Mouse (Mus musculus) testis, adult 2 months (tissue): ENCODE results near the gene Gypa. TPM values are rescaled to one million over a fixed set of nuclear protein-coding genes. Genes with fewer than 3 reads are reported as not detected.

Experiments used
- H3K27ac ChIP-seq: fragments of 200-500 bp; 2 replicates; pipeline ENCODE4 v1.5.1; 2012; ENCODE audit warnings: low read depth, low read length; ENCODE audit not compliant: control insufficient read depth, insufficient read depth
- H3K27me3 ChIP-seq: fragments of 200-500 bp; 2 replicates; pipeline ENCODE4 v1.6.1; 2012; ENCODE audit warnings: mild to moderate bottlenecking, low read length, moderate library complexity; ENCODE audit not compliant: control insufficient read depth, insufficient read depth
- H3K36me3 ChIP-seq: fragments of 200-500 bp; 2 replicates; pipeline ENCODE4 v1.6.1; 2012; ENCODE audit warnings: mild to moderate bottlenecking, low read length; ENCODE audit not compliant: control insufficient read depth, insufficient read depth
- H3K4me1 ChIP-seq: fragments of 200-500 bp; 2 replicates; pipeline ENCODE4 v1.6.1; 2012; ENCODE audit warnings: low read length; ENCODE audit not compliant: control insufficient read depth, insufficient read depth
- H3K4me3 ChIP-seq: fragments of 200-500 bp; 2 replicates; pipeline ENCODE4 v1.5.1; 2012; ENCODE audit warnings: low read depth, mild to moderate bottlenecking, low read length, moderate library complexity, mixed read lengths; ENCODE audit not compliant: control insufficient read depth
- CTCF ChIP-seq: fragments of 200-500 bp; IDR thresholded peaks from 2 replicates; pipeline ENCODE4 v1.5.1; 2012; ENCODE audit warnings: low read depth, mild to moderate bottlenecking, inconsistent platforms, low read length, moderate library complexity; ENCODE audit not compliant: control insufficient read depth, insufficient read depth, insufficient replicate concordance
- POLR2A ChIP-seq: fragments of 200-500 bp; IDR thresholded peaks from 2 replicates; pipeline ENCODE4 v1.6.1; 2012; ENCODE audit warnings: low read depth, mild to moderate bottlenecking, inconsistent platforms, low read length, moderate library complexity; ENCODE audit not compliant: control insufficient read depth
- polyA plus RNA-seq: library from polyadenylated mRNA; depleted of rRNA; stranded (reverse); fragments of >200 nt; gene quantifications from 2 replicates; pipeline ENCODE4 v1.2.3, GENCODE M21; 2012

Gypa gene
- polyA plus RNA-seq, 1 experiment: not detected

DNA sequence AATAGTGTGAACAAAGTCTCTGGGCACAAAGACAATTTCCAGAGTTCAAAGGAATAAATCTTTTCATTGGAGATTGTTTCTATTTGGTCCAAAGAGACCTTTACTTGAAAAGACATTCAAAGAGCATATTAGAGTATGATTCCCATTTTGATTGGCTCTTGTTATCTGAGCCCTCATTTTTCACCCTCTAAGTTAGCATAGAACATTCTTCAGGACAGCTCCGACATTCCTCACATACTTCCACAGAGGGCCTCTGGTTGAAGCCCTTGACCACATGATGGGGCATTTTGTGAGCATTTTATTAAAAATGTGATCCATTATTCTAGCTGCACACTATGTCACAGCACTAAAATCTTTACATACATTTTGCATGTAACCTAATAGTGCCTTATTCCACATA is 14.5 kb upstream of the Gypa start:
- TF ChIP-seq POLR2A: no peak
- no peak for TF ChIP-seq CTCF
- H3K27me3 ChIP-seq: no peaks in the 10 kb centered on the region
- H3K4me1 ChIP-seq: no peaks in the 10 kb centered on the region
- no peak overlapping the region for H3K27ac ChIP-seq
- H3K4me3 ChIP-seq: no peak overlapping the region
- no peaks in the 10 kb centered on the region for H3K36me3 ChIP-seq

DNA sequence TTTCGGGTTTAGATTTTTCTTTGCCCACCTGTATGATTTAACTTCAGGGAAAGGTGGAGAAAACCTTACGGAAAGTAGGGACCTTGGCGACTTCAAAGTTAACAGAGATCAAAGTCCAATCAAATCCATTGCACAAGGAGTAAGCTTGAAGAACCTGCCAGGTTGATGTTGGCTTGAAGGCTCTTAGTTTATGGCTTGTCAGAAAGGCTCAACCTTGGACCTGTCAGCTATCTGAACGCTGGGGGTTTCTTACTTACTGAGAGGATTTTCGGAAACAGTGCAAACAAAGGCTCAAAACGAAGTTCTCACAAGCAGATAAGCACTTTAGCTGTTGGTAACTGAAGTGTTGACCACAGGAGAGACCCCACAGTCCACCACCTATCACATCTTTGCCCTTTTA is 11.4 kb upstream of the Gypa start:
- TF ChIP-seq CTCF (no peak), POLR2A (no peak)
- Histone ChIP-seq H3K4me3 (no peak overlapping the region), H3K36me3 (no peaks in the 10 kb centered on the region)

DNA sequence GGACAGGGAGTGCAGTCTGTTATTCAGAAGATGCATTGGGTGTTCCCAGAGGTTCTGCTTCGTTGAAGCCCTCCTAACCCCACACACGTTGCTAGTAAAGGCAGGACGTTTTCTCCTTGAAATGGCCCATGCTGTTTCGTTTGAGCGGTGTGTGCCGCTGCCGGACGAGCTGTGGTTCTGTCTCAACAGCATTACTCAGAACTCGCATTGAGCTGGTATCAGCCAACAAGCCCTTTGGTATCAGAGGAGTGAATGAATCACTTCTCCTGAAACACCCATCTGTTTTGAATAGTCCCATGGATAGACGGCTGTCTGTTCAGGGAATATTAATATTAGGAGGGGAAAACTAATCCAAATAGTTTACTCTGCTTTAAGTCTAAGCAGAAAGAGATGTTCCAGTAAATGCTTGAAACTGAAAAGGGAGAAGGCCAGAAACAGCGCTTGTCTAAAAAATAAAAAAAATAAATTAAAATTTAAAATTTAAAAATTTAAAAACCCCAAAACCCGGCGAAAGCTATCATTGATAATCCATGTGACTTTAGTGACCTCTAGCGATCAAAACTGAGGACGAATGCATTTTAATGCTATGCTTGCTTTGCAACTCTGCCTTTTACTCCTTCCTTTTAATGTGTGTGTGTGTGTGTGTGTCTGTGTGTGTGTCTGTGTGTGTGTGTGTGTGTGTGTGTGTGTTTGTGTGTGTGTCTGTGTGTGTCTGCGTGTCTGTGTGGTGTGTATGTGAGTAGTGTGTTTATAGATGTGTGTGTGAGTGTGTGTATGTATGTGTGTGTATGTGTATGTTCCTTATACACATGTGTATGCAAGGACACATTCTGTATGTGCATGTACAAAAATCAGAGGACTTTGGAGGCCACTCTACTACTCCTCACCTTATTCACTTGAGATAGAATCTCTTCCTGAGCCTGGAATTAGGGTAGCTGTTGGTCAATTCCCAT is 10.5 kb upstream of the Gypa start:
- Histone ChIP-seq H3K36me3 (no peaks in the 10 kb centered on the region), H3K27ac (no peak overlapping the region), H3K4me1 (no peaks in the 10 kb centered on the region), H3K27me3 (no peaks in the 10 kb centered on the region), H3K4me3 (no peak overlapping the region)
- TF ChIP-seq POLR2A: no peak
- no peak for TF ChIP-seq CTCF

More for the DNA sequence above, 11.4 kb upstream of the Gypa start:
- Histone ChIP-seq H3K27me3 (no peaks in the 10 kb centered on the region), H3K27ac (no peak overlapping the region), H3K4me1 (no peaks in the 10 kb centered on the region)

DNA sequence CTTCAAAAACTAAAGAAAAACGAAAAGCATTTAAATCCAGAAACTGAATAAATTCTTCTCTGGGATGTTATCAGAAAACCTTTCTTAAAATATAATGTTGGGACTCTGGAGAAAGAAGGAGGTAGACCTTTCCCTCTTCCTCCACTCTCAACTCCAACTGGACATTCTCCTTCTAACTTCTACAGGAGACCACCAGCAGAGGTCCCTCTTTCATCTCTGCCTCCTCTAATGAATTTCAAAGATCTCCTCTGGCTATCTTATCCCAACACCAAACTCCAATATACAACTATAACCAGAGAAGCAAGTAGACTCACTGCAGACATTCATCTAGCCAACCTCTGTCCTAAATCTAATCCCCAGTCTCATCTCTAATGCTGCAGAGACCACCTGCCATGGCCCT is 2.0 kb upstream of the Gypa start:
- no peak overlapping the region for H3K4me3 ChIP-seq
- no peak for TF ChIP-seq POLR2A
- TF ChIP-seq CTCF: no peak
- H3K27me3 ChIP-seq: no peaks in the 10 kb centered on the region
- H3K4me1 ChIP-seq: peaks cover 3% of the 10 kb centered on the region; the same call in 1 of the 2 replicates
- no peak overlapping the region for H3K27ac ChIP-seq
- H3K36me3 ChIP-seq: no peaks in the 10 kb centered on the region

DNA sequence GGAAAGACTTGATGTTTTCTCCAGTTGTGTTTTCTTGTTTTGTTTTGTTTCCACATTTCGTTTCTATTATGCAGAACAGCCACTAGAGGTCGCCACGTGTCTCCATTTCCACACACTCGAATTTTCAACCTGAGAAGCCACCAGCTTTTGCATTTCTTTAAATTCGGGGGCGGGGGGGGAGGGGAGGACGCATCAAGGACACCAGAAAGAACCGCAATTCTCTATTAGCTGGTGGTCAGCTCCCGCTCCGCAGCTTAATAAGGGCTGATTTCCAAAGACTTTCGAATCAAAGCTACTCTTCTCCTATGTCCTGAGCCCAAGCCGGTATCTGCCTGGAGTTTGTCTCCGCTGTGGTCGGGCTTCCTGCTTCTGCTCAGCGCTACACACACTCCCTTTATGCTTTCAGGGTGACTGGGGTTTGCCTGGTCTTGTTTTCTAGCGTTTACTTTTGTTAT is 567 bp upstream of the Gypa start:
- no peaks in the 10 kb centered on the region for H3K27me3 ChIP-seq
- peak overlapping the region; percentile 73 for H3K4me3 ChIP-seq
- TF ChIP-seq POLR2A: no peak
- 0 out of 2 replicates have a peak, but pooled peaks have one; percentile 8 for TF ChIP-seq CTCF
- H3K4me1 ChIP-seq: peaks cover 3% of the 10 kb centered on the region; the same call in 1 of the 2 replicates
- no peaks in the 10 kb centered on the region for H3K36me3 ChIP-seq
- H3K27ac ChIP-seq: no peak overlapping the region

DNA sequence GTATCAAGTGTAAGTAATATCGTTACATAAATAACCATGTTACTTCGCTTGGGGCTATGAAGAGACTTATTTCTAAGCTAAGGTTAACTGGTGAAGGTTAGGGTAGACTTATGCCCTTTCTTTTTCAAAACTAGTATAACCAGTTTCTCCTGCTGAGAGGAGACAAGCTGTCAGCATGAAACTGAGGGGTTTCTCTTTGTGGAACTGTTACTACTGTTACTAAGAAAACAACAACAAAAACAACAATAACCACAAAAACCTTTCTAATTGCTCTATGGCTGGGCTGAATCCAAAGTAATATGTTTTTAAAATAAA is 722 bp downstream of the Gypa start:
- Histone ChIP-seq H3K4me1 (peaks cover 3% of the 10 kb centered on the region; the same call in 1 of the 2 replicates), H3K4me3 (no peak overlapping the region), H3K36me3 (no peaks in the 10 kb centered on the region), H3K27ac (no peak overlapping the region), H3K27me3 (no peaks in the 10 kb centered on the region)
- TF ChIP-seq CTCF (no peak), POLR2A (no peak)

DNA sequence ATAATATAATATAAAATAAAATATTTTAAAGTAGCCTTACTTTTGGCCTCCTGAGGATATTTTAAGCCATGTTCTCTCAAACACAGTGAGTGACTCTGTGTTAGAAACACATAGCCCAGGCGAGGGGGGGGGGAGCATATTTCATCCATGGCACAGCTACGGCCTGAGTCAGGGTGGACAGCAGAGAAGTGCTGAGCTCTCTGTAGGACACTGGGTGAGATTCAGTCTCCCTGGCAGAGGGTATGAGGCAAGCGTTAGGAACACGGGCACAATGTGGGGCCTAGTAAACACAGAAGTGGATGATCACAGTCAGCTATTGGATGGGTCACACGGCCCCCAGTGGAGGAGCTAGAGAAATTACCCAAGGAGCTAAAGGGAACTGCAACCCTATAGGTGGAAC is 1.2 kb downstream of the Gypa start:
- Histone ChIP-seq H3K36me3 (no peaks in the 10 kb centered on the region), H3K27ac (no peak overlapping the region), H3K4me3 (no peak overlapping the region), H3K4me1 (peaks cover 3% of the 10 kb centered on the region; the same call in 1 of the 2 replicates), H3K27me3 (no peaks in the 10 kb centered on the region)
- TF ChIP-seq POLR2A (no peak), CTCF (no peak)

DNA sequence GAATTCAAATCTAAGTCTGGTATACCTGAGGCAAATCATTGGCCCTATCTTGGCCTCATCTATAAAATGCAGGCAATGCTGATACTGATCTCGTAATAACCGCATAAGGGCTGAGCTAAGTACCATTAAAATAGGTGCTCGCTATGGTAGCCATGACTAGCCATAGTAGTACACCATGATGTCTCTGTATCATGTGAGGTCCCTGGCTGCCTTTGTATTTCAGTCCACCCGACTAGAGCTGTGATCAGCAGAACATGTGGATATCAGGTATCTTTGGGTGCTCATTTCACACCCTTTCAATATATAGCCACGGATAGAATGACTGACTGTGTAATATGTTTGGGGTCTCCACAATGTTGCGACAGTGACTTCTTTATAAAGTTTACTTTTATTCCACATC is 1.9 kb downstream of the Gypa start:
- no peak overlapping the region for H3K4me3 ChIP-seq
- peaks cover 3% of the 10 kb centered on the region; the same call in 1 of the 2 replicates for H3K4me1 ChIP-seq
- H3K36me3 ChIP-seq: no peaks in the 10 kb centered on the region
- TF ChIP-seq CTCF (no peak), POLR2A (no peak)
- H3K27me3 ChIP-seq: no peaks in the 10 kb centered on the region
- H3K27ac ChIP-seq: no peak overlapping the region
